Mouse (Mus musculus): ENCODE results near the gene Gal3st3. TPM values are rescaled to one million over a fixed set of nuclear protein-coding genes. Genes with fewer than 3 reads are reported as not detected.

The Gal3st3 gene
- total and polyA plus RNA-seq, 2 experiments from 2014 or later = 25.0 to 31.9 TPM

GRCm38 (mm10) chr19:5353609-5354008 lies 55.5 kb downstream of the Gal3st3 start:
- ATAC-seq (no peak), DNase-seq (ENCODE audit: low spot score) (no peak)
- TF ChIP-seq CTCF (IDR thresholded peaks at IDR 0.05; ENCODE audit: low read depth) = no peak
- H3K27ac ChIP-seq = no peak overlapping the region
- no peak overlapping the region for H3K4me2 ChIP-seq (ENCODE audit: low read depth, low read length)
- H3K4me3 ChIP-seq (ENCODE audit: low read length) = no peak overlapping the region
- 79% methylated on average over 2 of the region's 2 CpGs for WGBS
- no peaks in the 10 kb centered on the region; the same call in 1 of the 2 replicates for H3K4me1 ChIP-seq (ENCODE audit: insufficient read depth, low read length)
- no peaks in the 10 kb centered on the region for H3K27me3 ChIP-seq (ENCODE audit: insufficient read depth, low read length)
- no peaks in the 10 kb centered on the region for H3K36me3 ChIP-seq (ENCODE audit: insufficient read depth, low read length)
- no peak overlapping the region for H3K9ac ChIP-seq (replicated peaks; ENCODE audit: low read length)
- no peaks in the 10 kb centered on the region for H3K9me3 ChIP-seq (ENCODE audit: low read length)

GRCm38 (mm10) chr19:5356080-5356479 lies 57.9 kb downstream of the Gal3st3 start:
- Histone ChIP-seq H3K27ac (no peak overlapping the region), H3K27me3 (ENCODE audit: insufficient read depth, low read length) (no peaks in the 10 kb centered on the region), H3K9me3 (ENCODE audit: low read length) (no peaks in the 10 kb centered on the region), H3K36me3 (ENCODE audit: insufficient read depth, low read length) (no peaks in the 10 kb centered on the region), H3K9ac (replicated peaks; ENCODE audit: low read length) (no peak overlapping the region), H3K4me3 (ENCODE audit: low read length) (no peak overlapping the region), H3K4me2 (ENCODE audit: low read depth, low read length) (no peak overlapping the region), H3K4me1 (ENCODE audit: insufficient read depth, low read length) (no peaks in the 10 kb centered on the region)
- WGBS = no CpG with 5 or more reads among the region's 1 CpGs
- TF ChIP-seq CTCF (IDR thresholded peaks at IDR 0.05; ENCODE audit: low read depth) = no peak
- ATAC-seq (no peak), DNase-seq (ENCODE audit: low spot score) (no peak)

Other genes starting within 250 kb of the Gal3st3 start
- 0.93 and 2.0 TPM in 2 replicates for gene Rin1, start 247.8 kb upstream of the Gal3st3 start, total RNA-seq (2014; rRNA removed)
- 0.72 and 0.86 TPM in 2 replicates for gene Rin1, start 247.8 kb upstream of the Gal3st3 start, polyA plus RNA-seq (2015; fragmentation: Nextera tagmentation; extraction: Ambion mirVana)
- gene Cd248, start 230.3 kb upstream of the Gal3st3 start, total RNA-seq (2014; rRNA removed) = 15.4 and 16.4 TPM in 2 replicates
- gene Cd248, start 230.3 kb upstream of the Gal3st3 start, polyA plus RNA-seq (2015; fragmentation: Nextera tagmentation; extraction: Ambion mirVana) = 10.7 and 12.5 TPM in 2 replicates
- 68.9 and 76.6 TPM in 2 replicates for gene Tmem151a, start 212.8 kb upstream of the Gal3st3 start, total RNA-seq (2014; rRNA removed)
- 61.0 and 71.5 TPM in 2 replicates for gene Tmem151a, start 212.8 kb upstream of the Gal3st3 start, polyA plus RNA-seq (2015; fragmentation: Nextera tagmentation; extraction: Ambion mirVana)
- gene Yif1a, start 209.8 kb upstream of the Gal3st3 start, total RNA-seq (2014; rRNA removed) = 59.7 and 69.0 TPM in 2 replicates
- gene Yif1a, start 209.8 kb upstream of the Gal3st3 start, polyA plus RNA-seq (2015; fragmentation: Nextera tagmentation; extraction: Ambion mirVana) = 66.6 and 68.0 TPM in 2 replicates
- gene Cnih2, start 199.8 kb upstream of the Gal3st3 start, total RNA-seq (2014; rRNA removed) = 549 and 573 TPM in 2 replicates
- 358 and 397 TPM in 2 replicates for gene Cnih2, start 199.8 kb upstream of the Gal3st3 start, polyA plus RNA-seq (2015; fragmentation: Nextera tagmentation; extraction: Ambion mirVana)
- gene Rab1b, start 191.3 kb upstream of the Gal3st3 start, total RNA-seq (2014; rRNA removed) = 272 and 291 TPM in 2 replicates
- 229 and 230 TPM in 2 replicates for gene Rab1b, start 191.3 kb upstream of the Gal3st3 start, polyA plus RNA-seq (2015; fragmentation: Nextera tagmentation; extraction: Ambion mirVana)
- 191 and 227 TPM in 2 replicates for gene Klc2, start 179.8 kb upstream of the Gal3st3 start, total RNA-seq (2014; rRNA removed)
- 75.6 and 76.6 TPM in 2 replicates for gene Klc2, start 179.8 kb upstream of the Gal3st3 start, polyA plus RNA-seq (2015; fragmentation: Nextera tagmentation; extraction: Ambion mirVana)
- gene Pacs1, start 25.2 kb upstream of the Gal3st3 start, total RNA-seq (2014; rRNA removed) = 60.3 and 63.6 TPM in 2 replicates
- gene Pacs1, start 25.2 kb upstream of the Gal3st3 start, polyA plus RNA-seq (2015; fragmentation: Nextera tagmentation; extraction: Ambion mirVana) = 33.1 and 41.0 TPM in 2 replicates
- gene Sf3b2, start 2.9 kb upstream of the Gal3st3 start, total RNA-seq (2014; rRNA removed) = 266 and 341 TPM in 2 replicates
- 322 and 334 TPM in 2 replicates for gene Sf3b2, start 2.9 kb upstream of the Gal3st3 start, polyA plus RNA-seq (2015; fragmentation: Nextera tagmentation; extraction: Ambion mirVana)
- gene Catsper1, start 37.4 kb downstream of the Gal3st3 start, total RNA-seq (2014; rRNA removed) = not detected in 2 replicates
- gene Catsper1, start 37.4 kb downstream of the Gal3st3 start, polyA plus RNA-seq (2015; fragmentation: Nextera tagmentation; extraction: Ambion mirVana) = not detected in 2 replicates
- gene Cst6, start 51.2 kb downstream of the Gal3st3 start, total RNA-seq (2014; rRNA removed) = 0.50 and 9.8 TPM in 2 replicates
- 14.9 and 16.1 TPM in 2 replicates for gene Cst6, start 51.2 kb downstream of the Gal3st3 start, polyA plus RNA-seq (2015; fragmentation: Nextera tagmentation; extraction: Ambion mirVana)
- 21.2 and 25.2 TPM in 2 replicates for gene Eif1ad, start 68.4 kb downstream of the Gal3st3 start, total RNA-seq (2014; rRNA removed)
- gene Eif1ad, start 68.4 kb downstream of the Gal3st3 start, polyA plus RNA-seq (2015; fragmentation: Nextera tagmentation; extraction: Ambion mirVana) = 46.7 and 49.2 TPM in 2 replicates
- 78.3 and 95.8 TPM in 2 replicates for gene Banf1, start 68.8 kb downstream of the Gal3st3 start, total RNA-seq (2014; rRNA removed)
- gene Banf1, start 68.8 kb downstream of the Gal3st3 start, polyA plus RNA-seq (2015; fragmentation: Nextera tagmentation; extraction: Ambion mirVana) = 316 and 319 TPM in 2 replicates
- gene Sart1, start 90.4 kb downstream of the Gal3st3 start, total RNA-seq (2014; rRNA removed) = 23.2 and 30.5 TPM in 2 replicates
- gene Sart1, start 90.4 kb downstream of the Gal3st3 start, polyA plus RNA-seq (2015; fragmentation: Nextera tagmentation; extraction: Ambion mirVana) = 45.0 and 47.4 TPM in 2 replicates
- not detected in 2 replicates for gene Tsga10ip, start 104.2 kb downstream of the Gal3st3 start, total RNA-seq (2014; rRNA removed)
- gene Tsga10ip, start 104.2 kb downstream of the Gal3st3 start, polyA plus RNA-seq (2015; fragmentation: Nextera tagmentation; extraction: Ambion mirVana) = not detected in 2 replicates
- 111 and 123 TPM in 2 replicates for gene Drap1, start 126.6 kb downstream of the Gal3st3 start, total RNA-seq (2014; rRNA removed)
- gene Drap1, start 126.6 kb downstream of the Gal3st3 start, polyA plus RNA-seq (2015; fragmentation: Nextera tagmentation; extraction: Ambion mirVana) = 331 and 338 TPM in 2 replicates
- 85.1 and 100 TPM in 2 replicates for gene AI837181, start 126.8 kb downstream of the Gal3st3 start, total RNA-seq (2014; rRNA removed)
- 81.8 and 82.8 TPM in 2 replicates for gene AI837181, start 126.8 kb downstream of the Gal3st3 start, polyA plus RNA-seq (2015; fragmentation: Nextera tagmentation; extraction: Ambion mirVana)
- gene Fosl1, start 149.2 kb downstream of the Gal3st3 start, total RNA-seq (2014; rRNA removed) = not detected in 2 replicates
- not detected in 2 replicates for gene Fosl1, start 149.2 kb downstream of the Gal3st3 start, polyA plus RNA-seq (2015; fragmentation: Nextera tagmentation; extraction: Ambion mirVana)
- 17.4 and 18.5 TPM in 2 replicates for gene Ccdc85b, start 159.6 kb downstream of the Gal3st3 start, total RNA-seq (2014; rRNA removed)
- gene Ccdc85b, start 159.6 kb downstream of the Gal3st3 start, polyA plus RNA-seq (2015; fragmentation: Nextera tagmentation; extraction: Ambion mirVana) = 16.0 and 16.1 TPM in 2 replicates
- gene Fibp, start 162.3 kb downstream of the Gal3st3 start, total RNA-seq (2014; rRNA removed) = 76.1 and 103 TPM in 2 replicates
- 172 and 179 TPM in 2 replicates for gene Fibp, start 162.3 kb downstream of the Gal3st3 start, polyA plus RNA-seq (2015; fragmentation: Nextera tagmentation; extraction: Ambion mirVana)
- gene Ctsw, start 170.2 kb downstream of the Gal3st3 start, total RNA-seq (2014; rRNA removed) = 1.2 and 4.5 TPM in 2 replicates
- 1.6 and 2.0 TPM in 2 replicates for gene Ctsw, start 170.2 kb downstream of the Gal3st3 start, polyA plus RNA-seq (2015; fragmentation: Nextera tagmentation; extraction: Ambion mirVana)
- 46.3 and 49.3 TPM in 2 replicates for gene Efemp2, start 175.6 kb downstream of the Gal3st3 start, total RNA-seq (2014; rRNA removed)
- 36.5 and 41.7 TPM in 2 replicates for gene Efemp2, start 175.6 kb downstream of the Gal3st3 start, polyA plus RNA-seq (2015; fragmentation: Nextera tagmentation; extraction: Ambion mirVana)
- 56.8 and 58.8 TPM in 2 replicates for gene Mus81, start 190.1 kb downstream of the Gal3st3 start, total RNA-seq (2014; rRNA removed)
- 27.4 and 27.7 TPM in 2 replicates for gene Mus81, start 190.1 kb downstream of the Gal3st3 start, polyA plus RNA-seq (2015; fragmentation: Nextera tagmentation; extraction: Ambion mirVana)
- gene Cfl1, start 192.1 kb downstream of the Gal3st3 start, total RNA-seq (2014; rRNA removed) = 1,468 and 1,477 TPM in 2 replicates
- gene Cfl1, start 192.1 kb downstream of the Gal3st3 start, polyA plus RNA-seq (2015; fragmentation: Nextera tagmentation; extraction: Ambion mirVana) = 3,076 and 3,214 TPM in 2 replicates
- gene 1700020D05Rik, start 205.5 kb downstream of the Gal3st3 start, total RNA-seq (2014; rRNA removed) = 3.8 and 4.8 TPM in 2 replicates
- gene 1700020D05Rik, start 205.5 kb downstream of the Gal3st3 start, polyA plus RNA-seq (2015; fragmentation: Nextera tagmentation; extraction: Ambion mirVana) = not detected in 2 replicates
- 78.0 and 79.0 TPM in 2 replicates for gene Snx32, start 212.2 kb downstream of the Gal3st3 start, total RNA-seq (2014; rRNA removed)
- gene Snx32, start 212.2 kb downstream of the Gal3st3 start, polyA plus RNA-seq (2015; fragmentation: Nextera tagmentation; extraction: Ambion mirVana) = 75.0 and 79.6 TPM in 2 replicates

All from hindbrain, postnatal 0 days (tissue).